Mouse (Mus musculus) embryonic facial prominence, embryonic 12.5 days (tissue): Measurements from ENCODE around the gene Tnks2. TPM values are rescaled to one million over a fixed set of nuclear protein-coding genes. Genes with fewer than 3 reads are reported as not detected.
A peak's percentile ranks its signal among the peaks of the same experiment; 100 is the strongest.
"Not testable (repeated sequence)": the region's sequence is repeated elsewhere in the genome, so short reads cannot be mapped to it uniquely, and the experiment has no call there.

Experiments used
- ATAC-seq: fragments of 200-750 bp; cut with Nextera tagmentation; 2 replicates; pipeline ENCODE4 v1.8.0; 2017; ENCODE audit not compliant: insufficient number of reproducible peaks, insufficient read depth, low FRiP score, low TSS enrichment
- H3K27ac ChIP-seq: fragments of 300-500 bp; sonication (generic); 2 replicates; pipeline ENCODE4 v1.5.1; 2016; ENCODE audit warnings: mild to moderate bottlenecking
- H3K27me3 ChIP-seq: fragments of 300-500 bp; sonication (generic); 2 replicates; pipeline ENCODE4 v1.6.1; 2016; ENCODE audit warnings: mild to moderate bottlenecking, moderate library complexity
- H3K36me3 ChIP-seq: fragments of 300-500 bp; sonication (generic); 2 replicates; pipeline ENCODE4 v1.6.1; 2016; ENCODE audit warnings: mild to moderate bottlenecking
- H3K4me1 ChIP-seq: fragments of 300-500 bp; sonication (generic); 2 replicates; pipeline ENCODE4 v1.6.1; 2016
- H3K4me2 ChIP-seq: fragments of 300-500 bp; sonication (generic); replicated peaks from 2 replicates; pipeline ENCODE4 v1.6.1; 2016; ENCODE audit warnings: mild to moderate bottlenecking, moderate library complexity
- H3K4me3 ChIP-seq: fragments of 300-500 bp; sonication (generic); 2 replicates; pipeline ENCODE4 v1.5.1; 2016; ENCODE audit warnings: mild to moderate bottlenecking
- H3K9ac ChIP-seq: fragments of 300-500 bp; sonication (generic); 2 replicates; pipeline ENCODE4 v1.6.1; 2016; ENCODE audit warnings: mild to moderate bottlenecking, moderate library complexity
- H3K9me3 ChIP-seq: fragments of 300-500 bp; sonication (generic); 2 replicates; pipeline ENCODE4 v1.6.1; 2016; ENCODE audit warnings: mild to moderate bottlenecking, moderate library complexity
- WGBS: fragments of 180-500 bp; shearing (Covaris S2); methylation state at CpG from one replicate; pipeline ENCODE4 v1.1.7; 2016; 5-methylcytosine and 5-hydroxymethylcytosine counted together
- polyA plus RNA-seq: library from polyadenylated mRNA; unstranded; fragments of >200 nt; fragmentation: Nextera tagmentation; extraction: Ambion mirVana; gene quantifications from 2 replicates; pipeline ENCODE4 v1.2.1, GENCODE M21; 2016

The Tnks2 gene
- polyA plus RNA-seq, 1 experiment from 2014 or later = 82.8 TPM

DNA sequence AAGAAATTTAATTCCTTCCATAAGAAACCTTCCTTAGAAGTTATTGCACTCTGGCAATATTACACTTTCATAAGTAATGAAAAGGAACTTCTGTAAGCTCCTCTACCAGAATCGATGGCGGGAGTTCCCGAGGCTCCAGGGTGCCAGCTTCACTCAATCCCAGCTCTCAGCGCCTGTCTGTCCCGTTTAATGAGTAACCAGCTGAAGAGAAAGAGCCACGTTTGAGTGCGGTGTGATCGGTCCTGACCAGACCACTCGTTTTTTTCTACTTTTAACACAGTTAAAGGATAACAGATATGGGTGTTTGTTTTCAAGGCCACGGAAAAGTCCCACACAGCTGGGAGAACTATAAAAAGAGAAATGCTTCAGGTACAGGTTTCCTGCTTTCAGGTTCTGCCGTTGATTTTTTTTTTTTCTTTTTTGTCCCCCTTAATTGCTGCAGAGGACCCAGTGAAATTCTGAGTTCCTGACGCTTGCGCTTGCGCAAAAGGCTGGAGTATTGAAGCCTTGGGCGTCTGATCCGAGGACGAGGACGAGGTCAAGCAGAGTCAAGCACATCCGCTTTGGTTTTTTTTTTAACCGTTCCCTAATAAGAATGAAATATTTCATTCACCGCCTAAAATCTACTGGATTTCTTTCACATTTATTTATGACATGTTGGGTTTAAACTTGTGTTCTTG lies 25.5 kb upstream of the Tnks2 start:
- no peak for ATAC-seq
- Histone ChIP-seq H3K9me3 (no peaks in the 10 kb centered on the region), H3K27ac (no peak overlapping the region), H3K4me2 (no peak overlapping the region), H3K9ac (no peak overlapping the region), H3K27me3 (no peaks in the 10 kb centered on the region), H3K4me1 (no peaks in the 10 kb centered on the region), H3K36me3 (no peaks in the 10 kb centered on the region), H3K4me3 (no peak overlapping the region)
- 61% methylated on average over 21 of the region's 21 CpGs for WGBS

DNA sequence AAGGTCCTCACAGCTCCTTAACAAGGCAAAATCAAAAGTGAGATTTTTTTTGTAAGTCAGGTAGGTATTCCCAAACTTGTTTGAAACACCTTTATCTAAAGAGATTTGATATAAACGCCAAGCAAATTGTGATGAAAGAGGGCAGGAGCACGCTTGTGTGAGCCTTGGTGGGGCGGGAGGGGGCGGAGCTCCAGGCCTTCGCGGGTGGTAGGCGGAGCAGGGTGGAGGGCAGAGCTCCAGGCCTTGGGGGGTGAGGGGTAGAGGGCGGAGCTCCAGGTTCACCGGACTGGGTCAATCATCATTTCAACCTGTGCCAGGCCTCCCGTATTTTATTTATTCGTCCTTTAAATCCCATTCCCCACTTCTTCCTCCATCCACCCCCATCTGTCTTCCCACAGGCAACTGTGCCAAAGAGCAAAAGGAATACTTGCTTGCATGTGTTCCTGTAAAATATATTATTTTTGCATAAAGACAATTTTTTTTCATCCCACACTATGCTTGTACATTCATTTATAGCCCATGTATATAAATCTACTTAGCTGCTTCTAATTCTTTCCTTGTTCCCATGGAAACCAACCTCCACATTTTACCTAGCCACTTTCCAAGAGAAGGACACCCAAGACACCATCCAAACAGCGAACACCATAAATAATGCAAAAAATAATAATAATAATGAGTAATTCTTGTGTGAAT lies 24.4 kb upstream of the Tnks2 start:
- ATAC-seq = no peak
- WGBS = 35% methylated on average over 12 of the region's 12 CpGs
- Histone ChIP-seq H3K9ac (no peak overlapping the region), H3K9me3 (no peaks in the 10 kb centered on the region), H3K27ac (no peak overlapping the region), H3K4me3 (no peak overlapping the region), H3K4me2 (no peak overlapping the region), H3K27me3 (no peaks in the 10 kb centered on the region), H3K36me3 (no peaks in the 10 kb centered on the region), H3K4me1 (no peaks in the 10 kb centered on the region)

DNA sequence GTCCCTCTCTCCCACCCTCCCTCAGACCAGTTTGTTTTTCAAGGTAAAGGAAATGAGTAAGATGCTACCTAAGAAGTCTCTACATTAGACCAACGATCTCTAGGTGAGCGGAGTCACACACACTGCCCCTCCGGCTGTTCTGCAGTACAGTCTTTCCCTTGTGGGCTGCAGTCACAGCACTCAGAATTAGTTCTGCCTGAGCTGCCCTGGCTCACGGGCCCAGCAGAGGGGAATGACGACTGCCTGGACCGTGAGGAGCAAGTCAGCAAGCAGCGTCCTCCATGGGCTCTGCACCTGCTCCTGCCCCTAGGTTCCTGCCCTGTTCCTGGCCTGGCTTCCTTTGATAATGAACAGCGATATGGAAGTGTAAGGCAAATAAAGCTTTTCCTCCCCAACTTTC lies 22.0 kb upstream of the Tnks2 start:
- ATAC-seq = no peak
- WGBS = 55% methylated on average over 8 of the region's 8 CpGs
- no peak overlapping the region for H3K27ac ChIP-seq

DNA sequence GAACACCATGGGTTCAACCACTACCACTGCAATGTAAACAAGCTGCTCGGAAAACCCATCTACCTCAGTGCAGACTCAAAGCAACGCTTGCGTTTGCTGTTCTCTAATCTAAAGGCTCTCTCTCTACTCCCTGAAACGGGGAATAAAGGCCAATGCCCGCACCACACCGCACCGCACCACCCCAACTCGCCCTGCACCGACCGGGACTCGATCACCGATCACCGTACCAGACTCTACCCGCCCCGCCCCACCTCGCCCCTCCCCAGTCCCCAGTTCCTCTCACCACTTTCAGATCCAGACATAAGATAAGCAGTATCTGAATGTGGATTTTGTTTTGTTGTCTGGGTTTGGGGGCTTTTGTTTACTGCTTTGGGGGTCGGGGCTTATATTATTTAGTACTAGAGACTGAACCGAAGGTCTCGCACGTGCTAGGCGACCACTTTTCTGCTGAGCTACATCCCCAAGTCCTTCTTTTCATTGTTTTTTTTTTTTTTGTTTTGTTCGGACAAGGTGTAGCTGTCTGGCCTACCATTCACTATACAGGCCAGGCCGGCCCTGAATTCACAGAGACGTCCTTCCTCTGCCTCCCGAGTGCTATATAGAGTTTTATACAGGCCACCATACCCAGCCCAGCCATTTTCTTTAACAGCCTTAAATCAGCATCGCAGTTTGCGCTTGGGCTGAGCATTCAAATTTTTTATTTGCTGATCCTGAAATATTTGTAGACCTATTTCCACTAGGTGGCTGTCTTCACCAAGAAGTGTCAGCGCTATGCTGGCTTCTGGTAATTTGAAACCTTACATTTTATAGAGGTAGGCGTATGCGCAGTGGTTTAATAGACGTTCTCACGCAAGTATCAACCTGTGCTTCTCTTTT lies 18.4 kb upstream of the Tnks2 start:
- Histone ChIP-seq H3K27me3 (no peaks in the 10 kb centered on the region), H3K36me3 (no peaks in the 10 kb centered on the region), H3K4me3 (0 out of 2 replicates have a peak overlapping the region, but pooled peaks have one; percentile 13), H3K4me2 (peak overlapping the region; percentile 40), H3K27ac (no peak overlapping the region), H3K4me1 (no peaks in the 10 kb centered on the region), H3K9ac (no peak overlapping the region), H3K9me3 (no peaks in the 10 kb centered on the region)
- 20% methylated on average over 32 of the region's 32 CpGs for WGBS
- peak; percentile 63; the same call in 1 of the 2 replicates for ATAC-seq

More for the DNA sequence above, 22.0 kb upstream of the Tnks2 start:
- Histone ChIP-seq H3K4me2 (no peak overlapping the region), H3K4me3 (no peak overlapping the region), H3K36me3 (no peaks in the 10 kb centered on the region), H3K9me3 (no peaks in the 10 kb centered on the region), H3K9ac (no peak overlapping the region), H3K4me1 (no peaks in the 10 kb centered on the region), H3K27me3 (no peaks in the 10 kb centered on the region)

DNA sequence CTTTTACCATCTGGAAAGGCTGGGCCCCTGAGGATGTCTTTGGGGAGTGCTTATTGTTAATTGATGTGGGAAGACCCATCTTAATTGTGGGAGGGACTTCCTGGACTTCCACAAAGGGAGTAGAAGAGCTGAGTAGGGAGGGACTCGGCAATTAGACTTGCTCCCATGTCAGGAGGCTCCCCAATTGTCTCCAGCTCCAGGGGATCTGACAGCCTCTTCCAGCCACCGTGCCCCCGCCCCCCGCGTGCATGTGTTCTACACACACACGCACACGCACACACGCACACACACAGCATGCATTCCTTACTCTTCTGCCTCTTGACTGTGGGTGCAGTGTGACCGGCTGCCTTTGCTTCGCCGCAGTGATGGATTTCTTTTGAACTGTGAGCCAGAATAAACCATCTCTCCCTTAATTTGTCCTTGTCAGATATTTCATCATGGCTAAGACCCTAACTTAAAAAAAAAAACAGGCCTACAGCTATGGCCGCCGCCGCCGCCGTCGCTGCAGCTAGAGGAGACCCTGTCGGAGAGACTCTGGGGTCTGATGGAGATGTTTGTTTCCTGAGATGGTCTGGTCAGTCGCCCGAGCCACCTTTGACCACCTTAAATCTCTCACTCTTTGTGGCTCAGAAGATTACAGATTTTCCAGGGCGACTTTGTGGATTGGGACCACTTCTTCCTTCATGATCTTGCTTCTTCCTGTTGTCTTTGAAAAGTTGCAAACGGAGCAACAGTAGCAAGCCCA lies 15.7 kb upstream of the Tnks2 start:
- peak; percentile 43; the same call in 1 of the 2 replicates for ATAC-seq
- H3K4me2 ChIP-seq = peak overlapping the region; percentile 67
- H3K4me1 ChIP-seq = no peaks in the 10 kb centered on the region
- H3K27me3 ChIP-seq = no peaks in the 10 kb centered on the region
- peak overlapping the region; percentile 44; the same call in 1 of the 2 replicates for H3K9ac ChIP-seq
- H3K4me3 ChIP-seq = peak overlapping the region; percentile 34
- no peaks in the 10 kb centered on the region for H3K36me3 ChIP-seq
- H3K9me3 ChIP-seq = no peaks in the 10 kb centered on the region
- WGBS = 5% methylated on average over 22 of the region's 22 CpGs
- no peak overlapping the region for H3K27ac ChIP-seq

DNA sequence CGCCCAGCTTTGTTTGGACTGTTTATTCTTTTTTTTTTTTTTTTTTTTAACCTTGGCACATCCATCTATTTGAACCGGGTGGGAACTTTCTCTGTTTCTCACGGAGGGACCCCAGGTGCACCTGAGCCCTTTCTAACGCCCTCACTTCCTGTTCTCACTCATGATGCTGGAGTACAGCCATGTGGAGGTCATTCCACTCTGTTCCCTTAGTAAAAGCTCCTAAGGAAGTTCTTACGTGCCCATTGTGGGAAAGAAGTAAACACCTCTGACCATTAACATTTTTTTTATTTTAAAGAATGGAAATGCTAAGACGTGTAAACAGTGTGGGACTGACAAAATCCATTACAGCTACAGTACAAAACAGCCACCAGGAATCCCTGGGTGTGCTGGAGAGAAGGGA lies 14.8 kb upstream of the Tnks2 start:
- Histone ChIP-seq H3K27me3 (no peaks in the 10 kb centered on the region), H3K27ac (no peak overlapping the region), H3K4me2 (no peak overlapping the region), H3K4me3 (no peak overlapping the region), H3K36me3 (no peaks in the 10 kb centered on the region), H3K9me3 (no peaks in the 10 kb centered on the region), H3K4me1 (no peaks in the 10 kb centered on the region), H3K9ac (no peak overlapping the region)
- 63% methylated on average over 6 of the region's 6 CpGs for WGBS
- ATAC-seq = no peak

DNA sequence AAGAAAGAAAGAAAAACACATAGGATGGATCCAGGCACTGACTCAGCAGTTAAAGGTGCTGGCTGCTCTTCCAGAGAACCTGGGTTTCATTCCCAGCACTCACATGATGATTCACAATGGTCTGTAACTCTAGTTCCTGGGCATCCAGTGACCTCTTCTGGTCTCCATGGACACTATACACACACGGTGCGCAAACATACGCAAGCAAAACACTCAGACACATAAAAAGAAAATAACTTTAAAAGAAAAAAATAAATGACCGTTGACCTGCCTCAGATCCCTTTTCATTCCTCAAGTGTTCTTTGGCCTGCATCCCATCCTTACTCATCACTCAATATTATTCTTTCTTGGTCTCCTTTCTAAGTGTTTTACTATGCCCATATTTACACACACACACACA lies 13.6 kb upstream of the Tnks2 start:
- H3K27me3 ChIP-seq = no peaks in the 10 kb centered on the region
- no peaks in the 10 kb centered on the region for H3K36me3 ChIP-seq
- H3K9ac ChIP-seq = no peak overlapping the region
- H3K9me3 ChIP-seq = no peaks in the 10 kb centered on the region
- H3K4me1 ChIP-seq = no peaks in the 10 kb centered on the region
- no peak overlapping the region for H3K4me3 ChIP-seq
- no peak overlapping the region for H3K4me2 ChIP-seq
- 84% methylated on average over 4 of the region's 4 CpGs for WGBS
- no peak overlapping the region for H3K27ac ChIP-seq
- no peak for ATAC-seq

DNA sequence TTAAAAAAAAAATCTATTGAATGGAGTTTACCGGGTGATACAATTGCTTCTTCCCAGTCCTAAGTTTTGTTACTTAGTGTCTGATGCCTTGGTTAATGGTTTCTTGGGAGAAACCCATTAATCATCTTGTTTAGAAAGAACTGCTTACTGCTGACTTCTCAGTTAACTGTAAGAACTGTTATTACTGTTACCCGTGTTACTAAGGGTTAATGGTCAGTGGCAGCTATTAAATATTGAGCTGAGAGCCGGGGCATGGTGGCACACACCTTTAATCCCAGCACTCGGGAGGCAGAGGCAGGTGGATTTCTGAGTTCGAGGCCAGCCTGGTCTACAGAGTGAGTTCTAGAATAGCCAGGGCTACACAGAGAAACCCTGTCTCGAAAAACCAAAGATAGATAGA lies 12.7 kb upstream of the Tnks2 start:
- H3K9me3 ChIP-seq, H3K27me3 ChIP-seq, H3K27ac ChIP-seq, H3K4me1 ChIP-seq, H3K9ac ChIP-seq, H3K4me3 ChIP-seq, H3K4me2 ChIP-seq, ATAC-seq, H3K36me3 ChIP-seq: not testable (repeated sequence)
- WGBS = 80% methylated on average over 6 of the region's 6 CpGs

DNA sequence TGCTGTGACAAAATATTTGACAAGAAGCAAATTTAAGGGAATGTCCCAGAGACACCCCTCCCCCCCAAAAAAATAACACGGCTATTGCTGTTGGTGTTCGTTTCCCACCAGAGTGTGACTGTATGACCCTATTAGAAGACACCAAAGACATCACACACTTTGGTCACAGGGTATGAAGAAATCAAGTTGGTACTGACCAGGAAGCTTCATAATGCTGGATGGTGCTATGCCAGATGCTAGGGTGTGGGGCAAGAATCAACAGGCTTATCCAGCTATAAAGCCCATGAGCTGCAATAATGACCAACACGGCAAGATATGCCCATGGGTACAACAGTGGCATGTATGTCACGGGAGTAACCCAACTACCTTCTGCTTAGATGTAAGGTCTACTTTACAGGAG lies 11.3 kb upstream of the Tnks2 start:
- Histone ChIP-seq H3K9me3 (no peaks in the 10 kb centered on the region), H3K36me3 (no peaks in the 10 kb centered on the region), H3K4me1 (no peaks in the 10 kb centered on the region), H3K4me3 (no peak overlapping the region), H3K27me3 (no peaks in the 10 kb centered on the region), H3K9ac (no peak overlapping the region), H3K4me2 (no peak overlapping the region), H3K27ac (no peak overlapping the region)
- ATAC-seq = no peak
- 92% methylated on average over 4 of the region's 4 CpGs for WGBS

DNA sequence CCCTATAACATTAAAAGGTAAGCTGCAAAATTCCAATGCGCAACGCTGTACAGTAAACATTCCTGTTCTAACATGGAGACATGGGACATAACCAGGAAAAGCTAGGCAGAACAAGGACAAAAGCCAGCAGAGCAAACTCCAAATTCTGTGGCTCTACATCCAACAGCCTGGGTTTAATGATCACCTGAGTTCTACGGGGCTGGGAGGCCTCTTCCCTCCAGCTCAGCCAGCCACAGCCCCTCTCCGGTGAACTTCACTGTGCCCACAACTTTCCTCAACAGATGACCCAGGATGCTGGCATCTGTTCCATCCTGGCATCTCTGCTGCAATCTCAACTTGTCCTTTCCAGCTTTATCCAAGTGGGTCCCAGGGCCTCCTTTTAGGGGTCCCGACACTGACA lies 6.4 kb upstream of the Tnks2 start:
- ATAC-seq = no peak
- Histone ChIP-seq H3K4me3 (no peak overlapping the region), H3K9me3 (no peaks in the 10 kb centered on the region), H3K4me1 (no peaks in the 10 kb centered on the region), H3K27ac (no peak overlapping the region), H3K27me3 (no peaks in the 10 kb centered on the region), H3K9ac (no peak overlapping the region), H3K4me2 (no peak overlapping the region), H3K36me3 (no peaks in the 10 kb centered on the region)
- 91% methylated on average over 5 of the region's 5 CpGs for WGBS

DNA sequence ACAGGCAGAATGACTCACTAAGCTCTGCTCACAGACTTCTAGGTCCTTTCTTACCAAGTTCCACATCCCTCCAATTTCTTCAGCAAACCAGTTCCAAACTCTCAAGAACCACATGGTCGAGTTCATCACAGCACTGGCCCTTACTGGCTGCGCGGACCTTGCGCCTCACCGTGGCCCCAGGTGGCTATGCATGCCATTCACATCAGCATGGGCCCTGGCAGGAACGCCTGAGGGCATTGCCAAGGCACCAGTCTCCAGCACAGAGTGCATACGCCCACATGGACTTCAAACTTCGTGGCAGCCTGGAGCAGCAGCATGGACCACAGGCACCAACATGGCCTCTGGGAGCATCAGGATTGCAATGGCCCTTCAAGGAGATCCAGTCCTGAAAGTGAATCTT lies 5.7 kb upstream of the Tnks2 start:
- H3K4me1 ChIP-seq = no peaks in the 10 kb centered on the region
- H3K36me3 ChIP-seq = no peaks in the 10 kb centered on the region
- no peaks in the 10 kb centered on the region for H3K9me3 ChIP-seq
- H3K27ac ChIP-seq = no peak overlapping the region
- no peak overlapping the region for H3K9ac ChIP-seq
- no peak overlapping the region for H3K4me2 ChIP-seq
- 55% methylated on average over 8 of the region's 8 CpGs for WGBS
- ATAC-seq = no peak
- no peaks in the 10 kb centered on the region for H3K27me3 ChIP-seq
- no peak overlapping the region for H3K4me3 ChIP-seq
